Mouse (Mus musculus) forebrain, embryonic 10.5 days (tissue): ENCODE data around the gene Anxa3. TPM values are rescaled to one million over a fixed set of nuclear protein-coding genes. Genes with fewer than 3 reads are reported as not detected.
A peak's percentile ranks its signal among the peaks of the same experiment; 100 is the strongest.

Experiments used
- DNase-seq: peaks from one replicate; pipeline ENCODE4 v3.0.0-alpha.2; 2017; ENCODE audit warnings: low spot score; ENCODE audit errors: extremely low spot score
- H3K27ac ChIP-seq: fragments of 300-500 bp; sonication (generic); 2 replicates; pipeline ENCODE4 v1.5.1; 2016; ENCODE audit warnings: mild to moderate bottlenecking
- H3K27me3 ChIP-seq: fragments of 300-500 bp; sonication (generic); 2 replicates; pipeline ENCODE4 v1.6.1; 2016; ENCODE audit warnings: mild to moderate bottlenecking; ENCODE audit not compliant: poor library complexity, severe bottlenecking
- H3K36me3 ChIP-seq: fragments of 300-500 bp; sonication (generic); replicated peaks from 2 replicates; pipeline ENCODE4 v1.6.1; 2016; ENCODE audit warnings: mild to moderate bottlenecking, moderate library complexity
- H3K4me1 ChIP-seq: fragments of 300-500 bp; sonication (generic); 2 replicates; pipeline ENCODE4 v1.6.1; 2016
- H3K4me3 ChIP-seq: fragments of 300-500 bp; sonication (generic); 2 replicates; pipeline ENCODE4 v1.5.1; 2016; ENCODE audit warnings: mild to moderate bottlenecking, moderate library complexity
- H3K9me3 ChIP-seq: fragments of 300-500 bp; sonication (generic); 2 replicates; pipeline ENCODE4 v1.6.1; 2016; ENCODE audit warnings: mild to moderate bottlenecking, moderate library complexity
- WGBS: fragments of 180-500 bp; shearing (Covaris S2); methylation state at CpG from one replicate; pipeline ENCODE4 v1.1.7; 2016; 5-methylcytosine and 5-hydroxymethylcytosine counted together
- polyA plus RNA-seq: library from polyadenylated mRNA; unstranded; fragments of >200 nt; fragmentation: Nextera tagmentation; extraction: Ambion mirVana; gene quantifications from 2 replicates; pipeline ENCODE4 v1.2.1, GENCODE M21; 2016

The Anxa3 gene
- polyA plus RNA-seq, result 28.5 and 29.6 TPM in 2 replicates

- peak within 1 kb of the TSS; percentile 57 for H3K4me3 ChIP-seq
- H3K4me1 ChIP-seq, result peaks cover 24% of the 10 kb centered on the region
- no peaks in the 10 kb centered on the region for H3K9me3 ChIP-seq
- no peaks in the 10 kb centered on the region for H3K36me3 ChIP-seq
- 11% methylated on average over 26 of the region's 26 CpGs for WGBS
- peaks cover 24% of the 10 kb centered on the region for H3K27me3 ChIP-seq
- H3K27ac ChIP-seq, result peak within 1 kb of the TSS; percentile 72
- DNase-seq, result peak; percentile 27
Measured at GRCm38 (mm10) chr5:96792936-96793718, at the start of gene Anxa3. Gene Anxa3 (plus strand): TSS chr5:96793339.

- Histone ChIP-seq H3K36me3 (peaks cover 9% of the 10 kb centered on the region), H3K9me3 (peaks cover 3% of the 10 kb centered on the region; the same call in 1 of the 2 replicates), H3K4me1 (no peaks in the 10 kb centered on the region), H3K4me3 (no peak overlapping the region), H3K27me3 (no peaks in the 10 kb centered on the region), H3K27ac (no peak overlapping the region)
- no peak for DNase-seq
- WGBS, result 90% methylated on average over 8 of the region's 8 CpGs
Measured at GRCm38 (mm10) chr5:96747195-96747984, 45.7 kb upstream of the Anxa3 start.

- H3K4me3 ChIP-seq, result no peak overlapping the region
- no peaks in the 10 kb centered on the region for H3K27me3 ChIP-seq
- WGBS, result 89% methylated on average over 7 of the region's 7 CpGs
- DNase-seq, result no peak
- H3K36me3 ChIP-seq, result peaks cover 18% of the 10 kb centered on the region
- no peak overlapping the region for H3K27ac ChIP-seq
- H3K4me1 ChIP-seq, result no peaks in the 10 kb centered on the region
- H3K9me3 ChIP-seq, result no peaks in the 10 kb centered on the region
Measured at GRCm38 (mm10) chr5:96757615-96758014, 35.5 kb upstream of the Anxa3 start.

- no peak overlapping the region for H3K4me3 ChIP-seq
- H3K9me3 ChIP-seq, result no peaks in the 10 kb centered on the region
- no peaks in the 10 kb centered on the region; the same call in 1 of the 2 replicates for H3K4me1 ChIP-seq
- no peak for DNase-seq
- peaks cover 21% of the 10 kb centered on the region for H3K36me3 ChIP-seq
- H3K27me3 ChIP-seq, result no peaks in the 10 kb centered on the region
- WGBS, result 89% methylated on average over 1 of the region's 1 CpGs
- H3K27ac ChIP-seq, result no peak overlapping the region
Measured at GRCm38 (mm10) chr5:96762021-96762420, 31.1 kb upstream of the Anxa3 start.

- 71% methylated on average over 10 of the region's 10 CpGs for WGBS
- H3K27ac ChIP-seq, result no peak overlapping the region
- DNase-seq, result peak; percentile 60
- no peaks in the 10 kb centered on the region for H3K27me3 ChIP-seq
- H3K36me3 ChIP-seq, result peaks cover 6% of the 10 kb centered on the region
- H3K4me1 ChIP-seq, result no peaks in the 10 kb centered on the region; the same call in 1 of the 2 replicates
- H3K9me3 ChIP-seq, result no peaks in the 10 kb centered on the region
- H3K4me3 ChIP-seq, result no peak overlapping the region
Measured at GRCm38 (mm10) chr5:96768846-96769471, 24.2 kb upstream of the Anxa3 start.

GRCm38 (mm10) chr5:96783506-96784288 is 9.4 kb upstream of the Anxa3 start:
- peaks cover 6% of the 10 kb centered on the region for H3K36me3 ChIP-seq
- DNase-seq, result no peak
- no peaks in the 10 kb centered on the region for H3K4me1 ChIP-seq
- H3K27ac ChIP-seq, result no peak overlapping the region
- no peaks in the 10 kb centered on the region for H3K27me3 ChIP-seq
- no peaks in the 10 kb centered on the region for H3K9me3 ChIP-seq
- 86% methylated on average over 14 of the region's 14 CpGs for WGBS
- no peak overlapping the region for H3K4me3 ChIP-seq

- no peak for DNase-seq
- Histone ChIP-seq H3K4me1 (no peaks in the 10 kb centered on the region), H3K4me3 (no peak overlapping the region), H3K27ac (no peak overlapping the region), H3K9me3 (no peaks in the 10 kb centered on the region), H3K27me3 (no peaks in the 10 kb centered on the region), H3K36me3 (peaks cover 6% of the 10 kb centered on the region)
- 89% methylated on average over 5 of the region's 5 CpGs for WGBS
Measured at GRCm38 (mm10) chr5:96785096-96785495, 8.0 kb upstream of the Anxa3 start.

- no peaks in the 10 kb centered on the region for H3K9me3 ChIP-seq
- H3K27ac ChIP-seq, result no peak overlapping the region
- peaks cover 24% of the 10 kb centered on the region for H3K4me1 ChIP-seq
- peak overlapping the region; percentile 57; the same call in 1 of the 2 replicates for H3K4me3 ChIP-seq
- peaks cover 24% of the 10 kb centered on the region for H3K27me3 ChIP-seq
- no peaks in the 10 kb centered on the region for H3K36me3 ChIP-seq
- no peak for DNase-seq
- WGBS, result 69% methylated on average over 9 of the region's 9 CpGs
Measured at GRCm38 (mm10) chr5:96792422-96792821, 717 bp upstream of the Anxa3 start.

- H3K27me3 ChIP-seq, result peaks cover 24% of the 10 kb centered on the region
- 59% methylated on average over 10 of the region's 10 CpGs for WGBS
- peaks cover 24% of the 10 kb centered on the region for H3K4me1 ChIP-seq
- H3K4me3 ChIP-seq, result peak overlapping the region; percentile 57
- no peaks in the 10 kb centered on the region for H3K9me3 ChIP-seq
- no peak for DNase-seq
- H3K36me3 ChIP-seq, result no peaks in the 10 kb centered on the region
- H3K27ac ChIP-seq, result no peak overlapping the region
Measured at GRCm38 (mm10) chr5:96793953-96794635, 955 bp downstream of the Anxa3 start.

- Histone ChIP-seq H3K27ac (no peak overlapping the region), H3K4me1 (peaks cover 24% of the 10 kb centered on the region), H3K9me3 (no peaks in the 10 kb centered on the region), H3K4me3 (no peak overlapping the region), H3K27me3 (peaks cover 24% of the 10 kb centered on the region), H3K36me3 (no peaks in the 10 kb centered on the region)
- 90% methylated on average over 1 of the region's 1 CpGs for WGBS
- DNase-seq, result no peak
Measured at GRCm38 (mm10) chr5:96795752-96796151, 2.6 kb downstream of the Anxa3 start.

- Histone ChIP-seq H3K27ac (no peak overlapping the region), H3K36me3 (no peaks in the 10 kb centered on the region), H3K9me3 (no peaks in the 10 kb centered on the region), H3K27me3 (peaks cover 24% of the 10 kb centered on the region), H3K4me1 (peaks cover 33% of the 10 kb centered on the region), H3K4me3 (no peak overlapping the region)
- 94% methylated on average over 6 of the region's 6 CpGs for WGBS
- no peak for DNase-seq
Measured at GRCm38 (mm10) chr5:96797465-96797864, 4.3 kb downstream of the Anxa3 start.

GRCm38 (mm10) chr5:96799165-96799564 is 6.0 kb downstream of the Anxa3 start:
- Histone ChIP-seq H3K4me1 (peaks cover 26% of the 10 kb centered on the region), H3K9me3 (no peaks in the 10 kb centered on the region), H3K4me3 (no peak overlapping the region), H3K36me3 (no peaks in the 10 kb centered on the region), H3K27ac (no peak overlapping the region), H3K27me3 (peaks cover 9% of the 10 kb centered on the region)
- 95% methylated on average over 9 of the region's 9 CpGs for WGBS
- no peak for DNase-seq
